Mouse (Mus musculus): ENCODE results near the gene Pgpep1. TPM values are rescaled to one million over a fixed set of nuclear protein-coding genes. Genes with fewer than 3 reads are reported as not detected.
A peak's percentile ranks its signal among the peaks of the same experiment; 100 is the strongest.

Gene Pgpep1
- polyA plus RNA-seq, 1 experiment from 2014 or later: 78.3 TPM

DNA sequence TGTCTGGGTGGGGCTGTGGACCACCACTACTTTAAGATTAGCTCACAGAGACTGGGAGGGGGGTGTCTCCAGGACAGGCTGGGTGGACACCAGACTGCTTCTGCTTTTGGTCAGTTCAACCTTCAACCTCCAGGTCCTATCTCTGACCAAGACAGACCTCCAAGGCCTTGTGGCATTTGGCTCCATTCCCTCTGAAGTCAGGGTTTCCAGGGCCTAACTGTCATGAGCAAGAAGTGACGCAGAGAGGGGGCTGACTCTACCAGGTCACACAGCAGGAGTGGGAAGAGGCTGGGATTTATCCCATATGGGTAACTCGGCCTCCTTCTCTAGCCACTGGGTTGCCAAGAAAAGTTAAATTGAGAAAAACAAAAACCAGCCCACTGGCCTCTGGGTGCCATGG is 2.4 kb downstream of the Pgpep1 start:
- Histone ChIP-seq H3K4me3 (ENCODE audit: low read length) (no peak overlapping the region), H3K36me3 (ENCODE audit: control insufficient read depth, insufficient read depth, low read length) (no peaks in the 10 kb centered on the region), H3K9me3 (ENCODE audit: control insufficient read depth, low read length) (no peaks in the 10 kb centered on the region), H3K27ac (ENCODE audit: low read depth, low read length) (no peak overlapping the region), H3K4me2 (ENCODE audit: low read length) (peak overlapping the region; percentile 96), H3K9ac (ENCODE audit: low read depth, low read length) (no peak overlapping the region), H3K4me1 (ENCODE audit: control insufficient read depth, insufficient read depth, low read depth, low read length) (peaks cover 9% of the 10 kb centered on the region), H3K27me3 (replicated peaks; ENCODE audit: control insufficient read depth, insufficient read depth, low read length) (no peaks in the 10 kb centered on the region)
- ATAC-seq: no peak
- WGBS: 49% methylated on average over 2 of the region's 2 CpGs

GRCm38 (mm10) chr8:70657214-70657613 is 3.0 kb downstream of the Pgpep1 start:
- peak overlapping the region; percentile 96; the same call in 1 of the 2 replicates for H3K4me2 ChIP-seq (ENCODE audit: low read length)
- H3K4me1 ChIP-seq (ENCODE audit: control insufficient read depth, insufficient read depth, low read depth, low read length): peaks cover 9% of the 10 kb centered on the region
- no peak overlapping the region for H3K27ac ChIP-seq (ENCODE audit: low read depth, low read length)
- no peak for ATAC-seq
- no peaks in the 10 kb centered on the region for H3K27me3 ChIP-seq (replicated peaks; ENCODE audit: control insufficient read depth, insufficient read depth, low read length)
- H3K9ac ChIP-seq (ENCODE audit: low read depth, low read length): no peak overlapping the region
- 95% methylated on average over 3 of the region's 3 CpGs for WGBS
- H3K36me3 ChIP-seq (ENCODE audit: control insufficient read depth, insufficient read depth, low read length): no peaks in the 10 kb centered on the region
- no peak overlapping the region for H3K4me3 ChIP-seq (ENCODE audit: low read length)
- no peaks in the 10 kb centered on the region for H3K9me3 ChIP-seq (ENCODE audit: control insufficient read depth, low read length)

GRCm38 (mm10) chr8:70656193-70656790 is 3.9 kb downstream of the Pgpep1 start:
- Histone ChIP-seq H3K4me1 (ENCODE audit: control insufficient read depth, insufficient read depth, low read depth, low read length) (peaks cover 9% of the 10 kb centered on the region), H3K36me3 (ENCODE audit: control insufficient read depth, insufficient read depth, low read length) (peaks cover 3% of the 10 kb centered on the region; the same call in 1 of the 2 replicates), H3K27ac (ENCODE audit: low read depth, low read length) (peak overlapping the region; percentile 54), H3K9ac (ENCODE audit: low read depth, low read length) (0 out of 2 replicates have a peak overlapping the region, but pooled peaks have one; percentile 8), H3K4me2 (ENCODE audit: low read length) (no peak overlapping the region), H3K4me3 (ENCODE audit: low read length) (no peak overlapping the region), H3K9me3 (ENCODE audit: control insufficient read depth, low read length) (no peaks in the 10 kb centered on the region), H3K27me3 (replicated peaks; ENCODE audit: control insufficient read depth, insufficient read depth, low read length) (no peaks in the 10 kb centered on the region)
- 10% methylated on average over 13 of the region's 13 CpGs for WGBS
- peak; percentile 35 for ATAC-seq

GRCm38 (mm10) chr8:70655469-70655868 is 4.7 kb downstream of the Pgpep1 start:
- Histone ChIP-seq H3K36me3 (ENCODE audit: control insufficient read depth, insufficient read depth, low read length) (peaks cover 5% of the 10 kb centered on the region; the same call in 1 of the 2 replicates), H3K9ac (ENCODE audit: low read depth, low read length) (no peak overlapping the region), H3K4me3 (ENCODE audit: low read length) (no peak overlapping the region), H3K4me2 (ENCODE audit: low read length) (no peak overlapping the region), H3K27ac (ENCODE audit: low read depth, low read length) (peak overlapping the region; percentile 54), H3K4me1 (ENCODE audit: control insufficient read depth, insufficient read depth, low read depth, low read length) (peaks cover 9% of the 10 kb centered on the region), H3K27me3 (replicated peaks; ENCODE audit: control insufficient read depth, insufficient read depth, low read length) (no peaks in the 10 kb centered on the region), H3K9me3 (ENCODE audit: control insufficient read depth, low read length) (no peaks in the 10 kb centered on the region)
- 37% methylated on average over 2 of the region's 2 CpGs for WGBS
- ATAC-seq: no peak

GRCm38 (mm10) chr8:70654121-70654520 is 6.1 kb downstream of the Pgpep1 start:
- no peak for ATAC-seq
- Histone ChIP-seq H3K9ac (ENCODE audit: low read depth, low read length) (no peak overlapping the region), H3K4me1 (ENCODE audit: control insufficient read depth, insufficient read depth, low read depth, low read length) (peaks cover 12% of the 10 kb centered on the region), H3K4me2 (ENCODE audit: low read length) (no peak overlapping the region), H3K4me3 (ENCODE audit: low read length) (no peak overlapping the region), H3K9me3 (ENCODE audit: control insufficient read depth, low read length) (no peaks in the 10 kb centered on the region), H3K27me3 (replicated peaks; ENCODE audit: control insufficient read depth, insufficient read depth, low read length) (no peaks in the 10 kb centered on the region), H3K27ac (ENCODE audit: low read depth, low read length) (no peak overlapping the region), H3K36me3 (ENCODE audit: control insufficient read depth, insufficient read depth, low read length) (peaks cover 8% of the 10 kb centered on the region; the same call in 1 of the 2 replicates)
- 74% methylated on average over 1 of the region's 1 CpGs for WGBS

GRCm38 (mm10) chr8:70653226-70653625 is 7.0 kb downstream of the Pgpep1 start:
- no peak for ATAC-seq
- H3K9me3 ChIP-seq (ENCODE audit: control insufficient read depth, low read length): no peaks in the 10 kb centered on the region
- no peak overlapping the region for H3K9ac ChIP-seq (ENCODE audit: low read depth, low read length)
- no peak overlapping the region for H3K4me2 ChIP-seq (ENCODE audit: low read length)
- no peak overlapping the region for H3K27ac ChIP-seq (ENCODE audit: low read depth, low read length)
- H3K27me3 ChIP-seq (replicated peaks; ENCODE audit: control insufficient read depth, insufficient read depth, low read length): no peaks in the 10 kb centered on the region
- peaks cover 8% of the 10 kb centered on the region; the same call in 1 of the 2 replicates for H3K36me3 ChIP-seq (ENCODE audit: control insufficient read depth, insufficient read depth, low read length)
- H3K4me1 ChIP-seq (ENCODE audit: control insufficient read depth, insufficient read depth, low read depth, low read length): peaks cover 8% of the 10 kb centered on the region
- H3K4me3 ChIP-seq (ENCODE audit: low read length): no peak overlapping the region
- 51% methylated on average over 2 of the region's 2 CpGs for WGBS

DNA sequence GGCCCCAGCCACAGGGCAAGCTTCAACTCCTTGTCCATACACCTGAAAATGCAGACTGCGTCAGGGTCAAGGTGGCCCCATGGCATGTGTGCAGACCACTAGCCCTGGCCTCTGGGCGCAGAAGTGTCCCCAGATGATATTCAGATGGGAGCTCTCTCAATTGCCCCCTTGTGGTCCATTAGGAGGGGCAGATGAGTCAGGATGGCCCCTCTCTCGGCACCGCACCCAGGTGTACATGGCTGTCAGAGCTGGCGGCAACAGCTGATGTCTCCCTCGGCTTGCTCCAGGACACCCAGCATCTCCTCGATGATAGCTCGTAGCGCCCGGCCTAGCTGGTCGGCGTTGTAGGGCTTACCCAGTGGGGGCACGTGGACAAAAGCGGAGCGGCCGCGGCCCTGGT is 9.8 kb downstream of the Pgpep1 start:
- Histone ChIP-seq H3K36me3 (ENCODE audit: control insufficient read depth, insufficient read depth, low read length) (peaks cover 8% of the 10 kb centered on the region; the same call in 1 of the 2 replicates), H3K4me2 (ENCODE audit: low read length) (no peak overlapping the region), H3K4me3 (ENCODE audit: low read length) (no peak overlapping the region), H3K9me3 (ENCODE audit: control insufficient read depth, low read length) (no peaks in the 10 kb centered on the region), H3K27me3 (replicated peaks; ENCODE audit: control insufficient read depth, insufficient read depth, low read length) (no peaks in the 10 kb centered on the region), H3K27ac (ENCODE audit: low read depth, low read length) (no peak overlapping the region; the same call in 1 of the 2 replicates), H3K9ac (ENCODE audit: low read depth, low read length) (no peak overlapping the region), H3K4me1 (ENCODE audit: control insufficient read depth, insufficient read depth, low read depth, low read length) (peaks cover 13% of the 10 kb centered on the region)
- 91% methylated on average over 17 of the region's 17 CpGs for WGBS
- ATAC-seq: no peak

DNA sequence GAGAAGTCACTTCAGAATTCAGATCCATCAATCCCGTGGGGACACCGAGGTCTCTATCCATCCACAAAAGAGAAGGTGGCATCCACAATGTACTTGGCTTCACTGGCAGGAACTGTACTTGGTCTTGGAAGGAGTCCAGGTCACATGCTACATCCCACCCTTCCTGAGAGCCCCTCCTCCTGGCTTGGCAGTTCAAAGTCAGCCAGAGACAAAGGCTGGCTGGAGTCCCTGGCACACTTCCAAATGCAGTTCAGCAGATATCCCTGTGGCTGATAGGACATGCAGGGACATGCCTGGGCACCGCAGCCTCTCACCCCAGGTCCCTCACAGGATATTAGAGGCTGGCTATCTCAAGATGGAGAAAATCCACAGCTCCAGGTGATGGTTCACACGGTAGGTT is 10.9 kb downstream of the Pgpep1 start:
- no peak overlapping the region for H3K4me3 ChIP-seq (ENCODE audit: low read length)
- H3K36me3 ChIP-seq (ENCODE audit: control insufficient read depth, insufficient read depth, low read length): peaks cover 8% of the 10 kb centered on the region; the same call in 1 of the 2 replicates
- peak; percentile 76 for ATAC-seq
- no peaks in the 10 kb centered on the region for H3K27me3 ChIP-seq (replicated peaks; ENCODE audit: control insufficient read depth, insufficient read depth, low read length)
- H3K9me3 ChIP-seq (ENCODE audit: control insufficient read depth, low read length): no peaks in the 10 kb centered on the region
- H3K27ac ChIP-seq (ENCODE audit: low read depth, low read length): peak overlapping the region; percentile 68
- peaks cover 13% of the 10 kb centered on the region for H3K4me1 ChIP-seq (ENCODE audit: control insufficient read depth, insufficient read depth, low read depth, low read length)
- H3K4me2 ChIP-seq (ENCODE audit: low read length): no peak overlapping the region
- WGBS: 28% methylated on average over 4 of the region's 4 CpGs
- peak overlapping the region; percentile 23; the same call in 1 of the 2 replicates for H3K9ac ChIP-seq (ENCODE audit: low read depth, low read length)

- H3K4me1 ChIP-seq (ENCODE audit: control insufficient read depth, insufficient read depth, low read depth, low read length): peaks cover 13% of the 10 kb centered on the region
- WGBS: 49% methylated on average over 3 of the region's 3 CpGs
- no peaks in the 10 kb centered on the region for H3K27me3 ChIP-seq (replicated peaks; ENCODE audit: control insufficient read depth, insufficient read depth, low read length)
- H3K9ac ChIP-seq (ENCODE audit: low read depth, low read length): no peak overlapping the region; the same call in 1 of the 2 replicates
- H3K36me3 ChIP-seq (ENCODE audit: control insufficient read depth, insufficient read depth, low read length): peaks cover 8% of the 10 kb centered on the region; the same call in 1 of the 2 replicates
- no peaks in the 10 kb centered on the region for H3K9me3 ChIP-seq (ENCODE audit: control insufficient read depth, low read length)
- ATAC-seq: peak; percentile 38
- H3K27ac ChIP-seq (ENCODE audit: low read depth, low read length): peak overlapping the region; percentile 65
- no peak overlapping the region for H3K4me2 ChIP-seq (ENCODE audit: low read length)
- no peak overlapping the region for H3K4me3 ChIP-seq (ENCODE audit: low read length)
Measured at GRCm38 (mm10) chr8:70648921-70649320, 11.3 kb downstream of the Pgpep1 start.

Measured in hindbrain, embryonic 16.5 days (tissue).